Mouse (Mus musculus) A20 (cell line): Measurements from ENCODE around the gene Gm42420.

Experiments used
- DNase-seq: peaks from one replicate; pipeline ENCODE4 v3.0.0-alpha.2; 2011; ENCODE audit warnings: low read depth, low spot score

The Gm42420 gene

GRCm38 (mm10) chr6:39585517-39585916 is at the start of gene Gm42420:
Gm42420 (plus strand) TSS chr6:39585753.
- no peak for DNase-seq

GRCm38 (mm10) chr6:39536621-39537020 is 48.9 kb upstream of the Gm42420 start:
- no peak for DNase-seq

GRCm38 (mm10) chr6:39537276-39537675 is 48.3 kb upstream of the Gm42420 start:
- DNase-seq: no peak

- no peak for DNase-seq
These were observed 47.3 kb upstream of the Gm42420 start for GRCm38 (mm10) chr6:39538227-39538626.

- no peak for DNase-seq
These were observed 45.8 kb upstream of the Gm42420 start for GRCm38 (mm10) chr6:39539679-39540155.

- no peak for DNase-seq
These were observed 45.0 kb upstream of the Gm42420 start for GRCm38 (mm10) chr6:39540563-39540962.

GRCm38 (mm10) chr6:39542631-39543597 is 42.6 kb upstream of the Gm42420 start:
- no peak for DNase-seq

- no peak for DNase-seq
These were observed 41.7 kb upstream of the Gm42420 start for GRCm38 (mm10) chr6:39543769-39544420.

- DNase-seq: no peak
These were observed 40.1 kb upstream of the Gm42420 start for GRCm38 (mm10) chr6:39545474-39545873.

GRCm38 (mm10) chr6:39548030-39548429 is 37.5 kb upstream of the Gm42420 start:
- no peak for DNase-seq

- no peak for DNase-seq
These were observed 33.4 kb upstream of the Gm42420 start for GRCm38 (mm10) chr6:39551981-39552636.

- no peak for DNase-seq
These were observed 30.5 kb upstream of the Gm42420 start for GRCm38 (mm10) chr6:39554888-39555647.

GRCm38 (mm10) chr6:39555648-39555945 is 30.0 kb upstream of the Gm42420 start:
- no peak for DNase-seq

- no peak for DNase-seq
These were observed 28.5 kb upstream of the Gm42420 start for GRCm38 (mm10) chr6:39556900-39557659.

- DNase-seq: no peak
These were observed 27.8 kb upstream of the Gm42420 start, which contains the start of gene Dennd2a for GRCm38 (mm10) chr6:39557723-39558261. Dennd2a (minus strand) TSS chr6:39557867.

GRCm38 (mm10) chr6:39559276-39559939 is 26.1 kb upstream of the Gm42420 start:
- DNase-seq: no peak

- DNase-seq: peak; percentile 79
These were observed 23.2 kb upstream of the Gm42420 start for GRCm38 (mm10) chr6:39562166-39563015.

GRCm38 (mm10) chr6:39567528-39567927 is 18.0 kb upstream of the Gm42420 start:
- DNase-seq: peak; percentile 65

GRCm38 (mm10) chr6:39570426-39570825 is 15.1 kb upstream of the Gm42420 start:
- DNase-seq: no peak
